Mouse (Mus musculus) intestine, postnatal 0 days (tissue): ENCODE results near the gene Phlda1. TPM values are rescaled to one million over a fixed set of nuclear protein-coding genes. Genes with fewer than 3 reads are reported as not detected.
A peak's percentile ranks its signal among the peaks of the same experiment; 100 is the strongest.

Source experiments
- ATAC-seq: fragments of 200-750 bp; cut with Nextera tagmentation; 2 replicates; pipeline ENCODE4 v1.8.0; 2017; ENCODE audit warnings: mild to moderate bottlenecking, moderate TSS enrichment, moderate library complexity
- H3K27ac ChIP-seq: fragments of 300-500 bp; sonication (generic); 2 replicates; pipeline ENCODE4 v1.5.1; 2014; ENCODE audit warnings: mild to moderate bottlenecking, low read depth, low read length, moderate library complexity
- H3K27me3 ChIP-seq: fragments of 300-500 bp; sonication (generic); replicated peaks from 2 replicates; pipeline ENCODE4 v1.6.1; 2014; ENCODE audit warnings: low read length, mixed read lengths; ENCODE audit not compliant: control insufficient read depth, insufficient read depth
- H3K36me3 ChIP-seq: fragments of 300-500 bp; sonication (generic); 2 replicates; pipeline ENCODE4 v1.6.1; 2014; ENCODE audit warnings: mild to moderate bottlenecking, moderate library complexity; ENCODE audit not compliant: control insufficient read depth, insufficient read depth
- H3K4me1 ChIP-seq: fragments of 300-500 bp; sonication (generic); replicated peaks from 2 replicates; pipeline ENCODE4 v1.6.1; 2014; ENCODE audit warnings: antibody characterized with exemption, low read length, mixed read lengths; ENCODE audit not compliant: control insufficient read depth, insufficient read depth
- H3K4me2 ChIP-seq: fragments of 300-500 bp; sonication (generic); replicated peaks from 2 replicates; pipeline ENCODE4 v1.6.1; 2014; ENCODE audit warnings: low read depth, mild to moderate bottlenecking, moderate library complexity
- H3K4me3 ChIP-seq: fragments of 300-500 bp; sonication (generic); 2 replicates; pipeline ENCODE4 v1.5.1; 2014; ENCODE audit warnings: low read depth, low read length
- H3K9ac ChIP-seq: fragments of 300-500 bp; sonication (generic); 2 replicates; pipeline ENCODE4 v1.6.1; 2014; ENCODE audit warnings: mild to moderate bottlenecking, low read depth, low read length
- H3K9me3 ChIP-seq: fragments of 300-500 bp; sonication (generic); 2 replicates; pipeline ENCODE4 v1.6.1; 2016; ENCODE audit warnings: mixed run types; ENCODE audit not compliant: control insufficient read depth
- CTCF ChIP-seq: sonication (generic); IDR thresholded peaks from 2 replicates; pipeline ENCODE4 v1.5.1; 2016; ENCODE audit warnings: low read depth, mild to moderate bottlenecking, control low read depth, antibody characterized with exemption, moderate library complexity
- WGBS: fragments of 180-500 bp; shearing (Covaris S2); extraction: QIAGEN DNeasy Blood & Tissue Kit; methylation state at CpG from one replicate; pipeline ENCODE4 v1.1.7; 2014; 5-methylcytosine and 5-hydroxymethylcytosine counted together
- polyA plus RNA-seq: library from polyadenylated mRNA; unstranded; fragments of >200 nt; fragmentation: Nextera tagmentation; extraction: Ambion mirVana; gene quantifications from 2 replicates; pipeline ENCODE4 v1.2.1, GENCODE M21; 2015

Gene Phlda1
- polyA plus RNA-seq, 1 experiment from 2014 or later = 21.4 TPM

DNA sequence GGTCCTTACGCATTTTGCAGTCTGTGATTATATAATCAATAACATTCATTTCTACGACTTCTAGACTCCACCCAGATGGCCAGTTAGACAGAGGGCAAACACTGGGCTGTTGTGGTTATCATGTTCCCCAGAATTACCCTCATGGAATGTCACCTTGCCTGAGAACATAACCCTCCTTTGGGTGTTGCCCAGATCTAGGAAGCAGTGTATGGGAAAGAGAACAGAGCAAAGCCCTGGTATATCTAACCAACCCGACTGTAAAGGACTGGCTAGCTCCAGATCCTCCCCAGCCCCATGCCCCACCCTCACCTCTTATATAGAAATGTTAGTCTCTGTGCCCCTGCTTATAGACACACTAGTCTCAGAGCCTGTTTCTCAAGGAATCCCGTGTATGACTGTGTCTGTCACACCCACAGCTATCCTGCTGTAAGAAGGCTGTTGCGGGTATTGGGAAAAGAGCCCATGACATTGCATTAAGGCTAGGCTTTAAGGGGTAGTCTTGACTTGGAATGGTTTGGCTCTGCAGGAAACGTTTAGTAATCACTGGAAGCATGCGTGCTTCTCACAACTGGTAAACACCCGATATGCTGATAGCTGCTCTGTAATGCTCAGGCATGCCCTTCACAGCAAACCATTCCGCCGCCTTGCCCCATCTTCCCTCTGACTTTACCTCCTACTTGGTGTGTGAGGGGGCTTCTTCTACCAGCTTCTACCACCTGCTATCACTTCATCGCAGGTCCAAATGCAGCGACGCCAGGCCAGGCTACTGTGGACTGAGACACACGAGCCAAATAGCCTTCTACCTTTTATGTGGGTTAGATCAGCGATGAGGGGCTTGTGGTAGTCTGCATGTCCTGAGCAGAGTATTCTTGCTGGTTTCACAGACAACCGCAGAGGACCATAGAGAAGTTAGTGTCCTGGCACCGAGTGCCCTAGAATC is 9.3 kb downstream of the Phlda1 start:
- WGBS = 61% methylated on average over 17 of the region's 17 CpGs
- ATAC-seq = peak; percentile 14; the same call in 1 of the 2 replicates
- H3K27me3 ChIP-seq = no peaks in the 10 kb centered on the region
- peaks cover 6% of the 10 kb centered on the region; the same call in 1 of the 2 replicates for H3K4me1 ChIP-seq
- H3K4me2 ChIP-seq = peak overlapping the region; percentile 54; the same call in 1 of the 2 replicates
- H3K9me3 ChIP-seq = no peaks in the 10 kb centered on the region
- no peaks in the 10 kb centered on the region for H3K36me3 ChIP-seq
- H3K4me3 ChIP-seq = no peak overlapping the region
- H3K9ac ChIP-seq = no peak overlapping the region
- no peak for TF ChIP-seq CTCF
- no peak overlapping the region; the same call in 1 of the 2 replicates for H3K27ac ChIP-seq

DNA sequence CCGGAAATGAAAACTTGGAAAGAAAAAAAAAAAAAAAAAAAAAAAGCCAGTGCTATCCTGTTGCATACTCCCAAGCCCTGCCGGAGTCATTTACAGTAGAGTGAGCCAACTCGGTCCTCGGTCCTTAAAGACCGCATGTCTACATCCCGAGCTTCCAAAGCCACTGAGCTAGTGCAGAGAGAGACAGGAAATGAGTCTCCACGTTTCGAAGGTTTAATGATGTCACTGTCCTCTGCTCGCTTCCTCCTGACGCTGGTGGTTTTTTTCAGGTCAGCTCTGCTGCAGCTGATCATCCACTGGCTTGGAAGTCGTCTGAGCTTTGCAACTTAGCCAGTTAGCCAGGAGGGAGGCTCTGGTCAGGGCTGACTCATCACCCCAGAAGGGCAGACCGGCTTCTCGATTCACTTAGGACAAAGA is 10.1 kb downstream of the Phlda1 start:
- WGBS = 7% methylated on average over 13 of the region's 13 CpGs
- Histone ChIP-seq H3K27ac (peak overlapping the region; percentile 60; the same call in 1 of the 2 replicates), H3K36me3 (no peaks in the 10 kb centered on the region), H3K4me1 (peaks cover 6% of the 10 kb centered on the region; the same call in 1 of the 2 replicates), H3K9me3 (no peaks in the 10 kb centered on the region), H3K4me2 (peak overlapping the region; percentile 54), H3K4me3 (0 out of 2 replicates have a peak overlapping the region, but pooled peaks have one; percentile 12), H3K9ac (no peak overlapping the region), H3K27me3 (no peaks in the 10 kb centered on the region)
- peak; percentile 72 for ATAC-seq
- no peak for TF ChIP-seq CTCF

DNA sequence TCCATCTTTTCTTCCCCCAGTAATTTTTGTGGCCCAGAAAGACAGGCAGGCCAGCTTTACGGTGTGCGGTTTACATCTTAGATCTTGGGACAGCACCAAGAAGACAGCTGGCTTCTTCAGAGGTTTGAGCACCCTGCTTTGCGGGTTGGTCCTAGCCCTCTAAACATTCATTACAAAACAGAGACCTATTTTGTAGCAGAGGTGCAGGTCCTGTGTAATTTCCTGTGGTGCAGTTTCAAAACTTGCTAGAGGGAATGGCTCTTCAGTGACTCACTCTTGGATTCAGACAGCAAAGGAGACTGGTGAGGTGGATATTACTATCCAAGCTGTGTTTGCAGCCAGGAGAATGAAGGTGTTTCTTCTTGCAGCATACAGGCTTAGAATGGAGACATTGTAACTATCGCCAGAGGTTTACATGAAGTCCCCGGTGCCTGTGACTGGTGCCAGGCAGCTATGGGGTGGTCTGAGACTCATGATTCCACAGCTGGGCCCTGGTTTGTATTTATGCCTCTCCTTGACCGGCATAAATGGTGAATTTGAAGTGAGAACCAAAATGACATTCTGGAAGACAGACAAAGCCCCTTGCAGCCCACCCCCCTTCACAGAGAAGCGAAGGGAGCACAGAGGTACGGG is 10.8 kb downstream of the Phlda1 start:
- peak overlapping the region; percentile 60; the same call in 1 of the 2 replicates for H3K27ac ChIP-seq
- ATAC-seq = no peak

DNA sequence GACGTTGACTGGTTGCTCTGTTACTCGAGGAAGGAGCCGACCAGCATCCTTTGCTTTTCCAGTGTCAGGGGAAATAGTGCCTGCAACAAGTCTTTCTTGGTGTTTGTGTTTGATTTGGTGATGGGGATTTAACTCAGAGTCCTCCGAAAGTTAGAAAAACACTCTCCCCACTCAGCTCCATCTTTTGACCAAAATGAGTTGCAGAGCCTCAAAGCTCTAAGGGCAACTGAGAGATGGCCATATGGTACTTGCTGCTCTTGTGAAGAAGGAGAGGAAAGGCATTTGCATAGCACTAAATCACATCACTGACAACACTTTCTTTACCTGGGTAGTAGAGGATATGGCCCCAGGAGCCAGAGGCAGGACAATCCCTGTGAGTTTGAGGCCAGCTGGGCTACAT is 12.3 kb downstream of the Phlda1 start:
- TF ChIP-seq CTCF = no peak
- H3K4me1 ChIP-seq = peaks cover 9% of the 10 kb centered on the region; the same call in 1 of the 2 replicates
- H3K36me3 ChIP-seq = no peaks in the 10 kb centered on the region
- H3K27ac ChIP-seq = no peak overlapping the region
- H3K4me2 ChIP-seq = no peak overlapping the region
- no peak for ATAC-seq
- no peak overlapping the region for H3K9ac ChIP-seq
- H3K9me3 ChIP-seq = no peaks in the 10 kb centered on the region
- 70% methylated on average over 4 of the region's 4 CpGs for WGBS
- no peak overlapping the region for H3K4me3 ChIP-seq
- H3K27me3 ChIP-seq = no peaks in the 10 kb centered on the region

More for the DNA sequence above, 10.8 kb downstream of the Phlda1 start:
- 69% methylated on average over 8 of the region's 8 CpGs for WGBS
- no peak overlapping the region for H3K9ac ChIP-seq
- H3K27me3 ChIP-seq = no peaks in the 10 kb centered on the region
- H3K9me3 ChIP-seq = no peaks in the 10 kb centered on the region
- no peak for TF ChIP-seq CTCF
- peaks cover 9% of the 10 kb centered on the region; the same call in 1 of the 2 replicates for H3K4me1 ChIP-seq
- no peak overlapping the region for H3K4me3 ChIP-seq
- no peaks in the 10 kb centered on the region for H3K36me3 ChIP-seq
- no peak overlapping the region for H3K4me2 ChIP-seq

GRCm38 (mm10) chr10:111519620-111520370 is 13.7 kb downstream of the Phlda1 start:
- no peaks in the 10 kb centered on the region for H3K36me3 ChIP-seq
- 73% methylated on average over 24 of the region's 24 CpGs for WGBS
- no peak for TF ChIP-seq CTCF
- peak overlapping the region; percentile 21; the same call in 1 of the 2 replicates for H3K4me2 ChIP-seq
- H3K27me3 ChIP-seq = no peaks in the 10 kb centered on the region
- no peak for ATAC-seq
- H3K4me3 ChIP-seq = no peak overlapping the region
- H3K9ac ChIP-seq = no peak overlapping the region
- peaks cover 9% of the 10 kb centered on the region; the same call in 1 of the 2 replicates for H3K4me1 ChIP-seq
- H3K9me3 ChIP-seq = no peaks in the 10 kb centered on the region
- no peak overlapping the region for H3K27ac ChIP-seq
